Mouse (Mus musculus): ENCODE results near the gene Zfp385c. TPM values are rescaled to one million over a fixed set of nuclear protein-coding genes. Genes with fewer than 3 reads are reported as not detected.

Zfp385c gene
- polyA plus RNA-seq, 1 experiment from 2014 or later, result 0.34 TPM

- 98% methylated on average over 3 of the region's 3 CpGs for WGBS
- H3K4me3 ChIP-seq, result no peak overlapping the region
- H3K9me3 ChIP-seq, result no peaks in the 10 kb centered on the region
- no peak overlapping the region for H3K9ac ChIP-seq (replicated peaks)
- no peaks in the 10 kb centered on the region for H3K27me3 ChIP-seq
- peaks cover 15% of the 10 kb centered on the region for H3K36me3 ChIP-seq
- peaks cover 4% of the 10 kb centered on the region for H3K4me1 ChIP-seq
- no peak for ATAC-seq (ENCODE audit: low FRiP score, low read depth)
- no peak overlapping the region for H3K27ac ChIP-seq (replicated peaks)
- no peak overlapping the region for H3K4me2 ChIP-seq (replicated peaks)
Observed at GRCm38 (mm10) chr11:100727201-100727600, 34.9 kb upstream of the Zfp385c start.

GRCm38 (mm10) chr11:100724919-100725512 lies 32.8 kb upstream of the Zfp385c start:
- H3K4me1 ChIP-seq, result peaks cover 17% of the 10 kb centered on the region
- H3K9me3 ChIP-seq, result no peaks in the 10 kb centered on the region
- no peak overlapping the region for H3K4me3 ChIP-seq
- ATAC-seq (ENCODE audit: low FRiP score, low read depth), result no peak
- no peak overlapping the region for H3K4me2 ChIP-seq (replicated peaks)
- no peak overlapping the region; the same call in 1 of the 2 replicates for H3K27ac ChIP-seq (replicated peaks)
- no peaks in the 10 kb centered on the region for H3K27me3 ChIP-seq
- H3K9ac ChIP-seq (replicated peaks), result no peak overlapping the region
- H3K36me3 ChIP-seq, result peaks cover 14% of the 10 kb centered on the region
- WGBS, result 55% methylated on average over 5 of the region's 5 CpGs

- H3K36me3 ChIP-seq, result peaks cover 23% of the 10 kb centered on the region
- no peak for ATAC-seq (ENCODE audit: low FRiP score, low read depth)
Observed at GRCm38 (mm10) chr11:100722493-100723028, 30.3 kb upstream of the Zfp385c start.

DNA sequence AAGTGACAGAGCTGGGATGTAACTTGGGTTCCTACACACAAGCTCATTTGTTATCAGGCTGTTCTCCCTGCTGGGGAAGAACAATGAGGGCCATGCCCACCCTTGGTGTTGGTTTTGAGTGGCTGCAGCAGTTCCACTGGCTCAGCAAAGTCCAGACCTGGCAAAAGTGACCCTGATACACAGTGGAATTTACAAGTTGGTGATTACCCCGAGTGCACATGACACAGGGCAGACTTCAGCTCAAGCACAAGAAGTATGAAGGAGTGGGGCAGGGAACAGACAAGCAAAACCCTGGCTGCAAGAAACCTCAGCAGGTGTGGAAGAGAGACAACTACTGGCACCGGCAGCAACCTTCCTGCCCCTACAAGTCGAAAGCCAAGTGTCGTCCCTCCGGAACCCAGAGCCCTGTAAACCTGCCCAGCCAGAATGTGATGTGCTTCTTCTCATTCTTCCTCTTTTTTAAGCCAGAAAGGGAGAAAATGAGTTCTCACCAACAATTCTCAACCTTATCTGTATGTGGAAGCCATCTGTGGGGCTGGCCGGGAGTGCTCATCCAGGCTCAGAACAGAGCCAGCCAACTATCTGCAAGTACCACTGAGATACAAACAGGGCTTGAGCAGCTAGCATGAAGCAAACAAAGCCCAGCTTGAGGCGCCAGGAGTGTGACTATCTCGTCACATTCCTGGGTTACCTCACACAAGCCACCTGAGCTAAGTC lies 29.7 kb upstream of the Zfp385c start:
- Histone ChIP-seq H3K9ac (replicated peaks) (no peak overlapping the region), H3K36me3 (peaks cover 28% of the 10 kb centered on the region), H3K4me1 (peaks cover 17% of the 10 kb centered on the region), H3K27me3 (no peaks in the 10 kb centered on the region), H3K4me3 (no peak overlapping the region), H3K4me2 (replicated peaks) (no peak overlapping the region), H3K9me3 (no peaks in the 10 kb centered on the region), H3K27ac (replicated peaks) (no peak overlapping the region; the same call in 1 of the 2 replicates)
- no peak for ATAC-seq (ENCODE audit: low FRiP score, low read depth)
- WGBS, result 75% methylated on average over 8 of the region's 8 CpGs

More at GRCm38 (mm10) chr11:100722493-100723028, 30.3 kb upstream of the Zfp385c start:
- peaks cover 17% of the 10 kb centered on the region for H3K4me1 ChIP-seq
- H3K4me2 ChIP-seq (replicated peaks), result no peak overlapping the region
- WGBS, result 68% methylated on average over 2 of the region's 2 CpGs
- no peak overlapping the region for H3K4me3 ChIP-seq
- H3K9me3 ChIP-seq, result no peaks in the 10 kb centered on the region
- H3K27ac ChIP-seq (replicated peaks), result no peak overlapping the region
- no peak overlapping the region for H3K9ac ChIP-seq (replicated peaks)
- no peaks in the 10 kb centered on the region for H3K27me3 ChIP-seq

DNA sequence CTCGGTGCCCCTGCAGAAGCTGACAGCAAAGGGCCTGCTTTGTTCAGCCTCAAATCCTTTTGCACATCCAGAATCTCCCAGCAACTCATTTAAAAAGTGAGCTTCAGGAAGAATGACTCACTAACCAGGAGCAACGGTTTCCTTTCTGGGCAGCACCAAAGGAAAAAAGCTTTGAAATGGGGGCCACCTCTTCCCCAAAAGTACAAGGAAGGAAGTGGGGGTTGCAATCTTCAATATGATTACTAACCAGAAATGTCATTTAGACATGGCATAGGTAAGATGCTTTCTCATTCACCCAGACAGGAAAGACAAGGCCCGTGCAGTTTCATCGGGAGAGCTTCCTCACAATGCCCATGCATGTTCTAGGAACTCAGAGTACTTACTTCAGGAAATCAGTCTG lies 29.0 kb upstream of the Zfp385c start:
- Histone ChIP-seq H3K36me3 (peaks cover 35% of the 10 kb centered on the region), H3K27ac (replicated peaks) (no peak overlapping the region), H3K9me3 (no peaks in the 10 kb centered on the region), H3K9ac (replicated peaks) (no peak overlapping the region), H3K27me3 (no peaks in the 10 kb centered on the region), H3K4me3 (no peak overlapping the region), H3K4me2 (replicated peaks) (no peak overlapping the region), H3K4me1 (peaks cover 17% of the 10 kb centered on the region)
- ATAC-seq (ENCODE audit: low FRiP score, low read depth), result no peak
- WGBS, result 66% methylated on average over 4 of the region's 4 CpGs

DNA sequence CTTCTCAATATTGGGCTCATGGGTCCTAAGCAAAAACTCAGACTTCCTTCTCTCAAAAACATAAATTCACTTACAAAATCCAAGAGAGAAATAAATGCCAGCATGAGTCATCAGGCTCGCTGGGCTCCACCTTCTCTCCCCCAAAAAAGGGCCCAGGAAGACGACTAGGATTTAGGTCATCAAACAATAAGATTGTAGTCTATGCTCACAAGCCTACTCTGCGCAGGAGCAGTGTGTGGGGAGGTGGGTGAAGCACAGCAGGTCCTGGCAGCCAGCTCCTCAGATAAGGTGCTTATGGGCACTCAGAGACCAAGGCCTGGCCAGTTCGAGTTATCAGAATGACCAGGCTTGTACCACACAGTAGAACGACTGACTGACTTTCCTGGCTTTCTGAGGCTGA lies 28.1 kb upstream of the Zfp385c start:
- 87% methylated on average over 5 of the region's 5 CpGs for WGBS
- no peaks in the 10 kb centered on the region for H3K9me3 ChIP-seq
- no peak overlapping the region for H3K4me2 ChIP-seq (replicated peaks)
- H3K4me1 ChIP-seq, result peaks cover 17% of the 10 kb centered on the region
- no peak overlapping the region for H3K4me3 ChIP-seq
- peaks cover 44% of the 10 kb centered on the region for H3K36me3 ChIP-seq
- H3K27me3 ChIP-seq, result no peaks in the 10 kb centered on the region
- no peak overlapping the region for H3K9ac ChIP-seq (replicated peaks)
- ATAC-seq (ENCODE audit: low FRiP score, low read depth), result no peak
- no peak overlapping the region for H3K27ac ChIP-seq (replicated peaks)

- H3K9me3 ChIP-seq, result no peaks in the 10 kb centered on the region
- H3K4me3 ChIP-seq, result no peak overlapping the region
- peaks cover 19% of the 10 kb centered on the region for H3K4me1 ChIP-seq
- WGBS, result 84% methylated on average over 11 of the region's 11 CpGs
- no peak for ATAC-seq (ENCODE audit: low FRiP score, low read depth)
- H3K9ac ChIP-seq (replicated peaks), result no peak overlapping the region
- H3K27ac ChIP-seq (replicated peaks), result no peak overlapping the region
- H3K27me3 ChIP-seq, result no peaks in the 10 kb centered on the region
- no peak overlapping the region for H3K4me2 ChIP-seq (replicated peaks)
- peaks cover 44% of the 10 kb centered on the region for H3K36me3 ChIP-seq
Observed at GRCm38 (mm10) chr11:100719893-100720292, 27.6 kb upstream of the Zfp385c start.

- Histone ChIP-seq H3K4me1 (peaks cover 24% of the 10 kb centered on the region), H3K4me2 (replicated peaks) (no peak overlapping the region), H3K27ac (replicated peaks) (no peak overlapping the region), H3K9ac (replicated peaks) (no peak overlapping the region), H3K27me3 (0 out of 2 replicates have a peak, but pooled peaks cover 1% of the 10 kb centered on the region), H3K36me3 (peaks cover 44% of the 10 kb centered on the region), H3K4me3 (no peak overlapping the region), H3K9me3 (no peaks in the 10 kb centered on the region)
- ATAC-seq (ENCODE audit: low FRiP score, low read depth), result no peak
- WGBS, result 81% methylated on average over 3 of the region's 3 CpGs
Observed at GRCm38 (mm10) chr11:100719312-100719711, 27.1 kb upstream of the Zfp385c start.

- H3K4me2 ChIP-seq (replicated peaks), result no peak overlapping the region
- peaks cover 44% of the 10 kb centered on the region for H3K36me3 ChIP-seq
- no peak overlapping the region for H3K4me3 ChIP-seq
- peaks cover 29% of the 10 kb centered on the region for H3K4me1 ChIP-seq
- H3K27me3 ChIP-seq, result 0 out of 2 replicates have a peak, but pooled peaks cover 3% of the 10 kb centered on the region
- H3K9me3 ChIP-seq, result no peaks in the 10 kb centered on the region
- 84% methylated on average over 4 of the region's 4 CpGs for WGBS
- H3K27ac ChIP-seq (replicated peaks), result no peak overlapping the region
- no peak for ATAC-seq (ENCODE audit: low FRiP score, low read depth)
- no peak overlapping the region for H3K9ac ChIP-seq (replicated peaks)
Observed at GRCm38 (mm10) chr11:100718866-100719265, 26.6 kb upstream of the Zfp385c start.

DNA sequence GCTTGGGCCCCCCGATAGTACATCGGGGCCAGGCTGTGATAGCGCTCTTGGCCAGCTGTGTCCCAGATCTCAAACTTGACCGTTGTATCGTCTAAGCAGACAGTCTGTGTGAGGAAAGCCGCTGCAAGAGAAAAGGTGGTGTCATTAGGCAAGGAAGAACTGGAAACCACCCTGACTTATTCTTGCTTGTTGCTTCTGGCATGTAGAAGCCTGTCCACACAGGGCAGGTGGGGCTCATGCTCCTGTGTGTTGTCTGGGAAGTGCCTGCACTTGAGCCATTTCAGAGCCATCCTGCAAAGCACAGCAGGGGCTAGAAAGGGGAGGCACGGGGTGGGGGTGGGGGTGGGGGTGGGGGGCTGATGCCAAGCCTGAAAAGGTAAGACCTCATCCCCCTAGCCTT lies 26.2 kb upstream of the Zfp385c start:
- Histone ChIP-seq H3K36me3 (peaks cover 44% of the 10 kb centered on the region), H3K27me3 (0 out of 2 replicates have a peak, but pooled peaks cover 3% of the 10 kb centered on the region), H3K9me3 (no peaks in the 10 kb centered on the region), H3K9ac (replicated peaks) (no peak overlapping the region), H3K27ac (replicated peaks) (no peak overlapping the region), H3K4me1 (peaks cover 33% of the 10 kb centered on the region), H3K4me3 (no peak overlapping the region), H3K4me2 (replicated peaks) (no peak overlapping the region)
- 96% methylated on average over 7 of the region's 7 CpGs for WGBS
- no peak for ATAC-seq (ENCODE audit: low FRiP score, low read depth)

DNA sequence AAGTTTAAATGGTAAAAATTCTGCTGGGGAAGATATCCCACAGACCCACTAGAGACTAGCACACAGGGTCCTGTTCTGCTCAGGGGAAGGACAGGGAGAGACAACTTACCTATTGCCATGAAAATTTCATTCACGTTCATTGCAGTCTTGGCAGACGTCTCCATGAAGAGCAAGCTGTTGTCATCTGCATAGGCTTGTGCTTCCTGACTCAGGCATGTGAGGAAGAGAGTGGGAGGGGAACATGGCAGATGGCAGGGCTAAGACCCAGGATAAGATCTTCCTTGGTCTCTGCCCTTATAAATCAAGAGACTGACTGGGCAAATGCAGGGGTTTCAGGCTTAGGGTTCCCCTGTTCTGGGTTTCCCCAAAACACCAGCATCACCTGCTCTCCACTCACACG lies 24.4 kb upstream of the Zfp385c start:
- Histone ChIP-seq H3K9me3 (no peaks in the 10 kb centered on the region), H3K27me3 (0 out of 2 replicates have a peak, but pooled peaks cover 3% of the 10 kb centered on the region), H3K27ac (replicated peaks) (no peak overlapping the region), H3K9ac (replicated peaks) (no peak overlapping the region), H3K36me3 (peaks cover 44% of the 10 kb centered on the region), H3K4me2 (replicated peaks) (no peak overlapping the region), H3K4me3 (no peak overlapping the region), H3K4me1 (peaks cover 36% of the 10 kb centered on the region)
- 85% methylated on average over 3 of the region's 3 CpGs for WGBS
- ATAC-seq (ENCODE audit: low FRiP score, low read depth), result no peak

DNA sequence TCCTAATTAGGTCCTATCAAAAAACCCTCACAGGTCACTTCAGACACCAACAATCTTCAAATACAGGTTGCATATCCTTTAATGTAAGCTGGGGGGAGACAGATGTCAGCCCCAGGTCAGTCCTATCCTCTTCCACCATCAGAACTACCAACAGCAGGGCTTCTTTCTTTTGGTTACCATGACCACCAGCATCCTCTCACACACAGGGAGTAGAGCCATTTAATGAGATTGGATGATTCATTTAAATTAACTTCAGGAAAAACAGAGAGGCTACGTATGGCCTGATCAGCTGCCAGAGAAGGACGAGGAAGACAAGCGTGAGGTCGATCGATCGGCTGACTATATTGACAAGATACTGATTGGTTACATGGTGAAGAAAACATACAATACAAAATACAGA lies 22.7 kb upstream of the Zfp385c start:
- H3K4me3 ChIP-seq, result no peak overlapping the region
- WGBS, result 74% methylated on average over 6 of the region's 6 CpGs
- H3K27me3 ChIP-seq, result 0 out of 2 replicates have a peak, but pooled peaks cover 3% of the 10 kb centered on the region
- no peak for ATAC-seq (ENCODE audit: low FRiP score, low read depth)
- H3K9me3 ChIP-seq, result no peaks in the 10 kb centered on the region
- peaks cover 53% of the 10 kb centered on the region for H3K36me3 ChIP-seq
- H3K27ac ChIP-seq (replicated peaks), result no peak overlapping the region
- no peak overlapping the region for H3K9ac ChIP-seq (replicated peaks)
- H3K4me1 ChIP-seq, result peaks cover 36% of the 10 kb centered on the region
- no peak overlapping the region for H3K4me2 ChIP-seq (replicated peaks)
